Mouse (Mus musculus) stomach, embryonic 16.5 days (tissue): ENCODE measurements at regions not wholly inside any gene's neighbourhood (a gene's known extent, or its start where the extent isn't known, plus 50 kb on each side); places are given as distances from the start of the nearest gene placed in this dataset.

Experiments used
- ATAC-seq: fragments of 200-750 bp; cut with Nextera tagmentation; 2 replicates; pipeline ENCODE4 v1.8.0; 2017; ENCODE audit warnings: moderate number of reproducible peaks, moderate TSS enrichment; ENCODE audit not compliant: insufficient read depth, low FRiP score
- H3K27ac ChIP-seq: fragments of 300-500 bp; sonication (generic); 2 replicates; pipeline ENCODE4 v1.5.1; 2014; ENCODE audit warnings: low read length
- H3K27me3 ChIP-seq: fragments of 300-500 bp; sonication (generic); 2 replicates; pipeline ENCODE4 v1.6.1; 2014; ENCODE audit warnings: low read length, control low read depth, mixed read lengths; ENCODE audit not compliant: control insufficient read depth, insufficient read depth
- H3K36me3 ChIP-seq: fragments of 300-500 bp; sonication (generic); 2 replicates; pipeline ENCODE4 v1.6.1; 2014; ENCODE audit warnings: low read length; ENCODE audit not compliant: control insufficient read depth, insufficient read depth
- H3K4me1 ChIP-seq: fragments of 300-500 bp; sonication (generic); 2 replicates; pipeline ENCODE4 v1.6.1; 2014; ENCODE audit warnings: low read length, control low read depth, mixed read lengths; ENCODE audit not compliant: control insufficient read depth, insufficient read depth
- H3K4me2 ChIP-seq: fragments of 300-500 bp; sonication (generic); 2 replicates; pipeline ENCODE4 v1.6.1; 2014; ENCODE audit warnings: low read depth, low read length, mixed read lengths
- H3K4me3 ChIP-seq: fragments of 300-500 bp; sonication (generic); replicated peaks from 2 replicates; pipeline ENCODE4 v1.5.1; 2014; ENCODE audit warnings: mild to moderate bottlenecking, low read length
- H3K9ac ChIP-seq: fragments of 300-500 bp; sonication (generic); 2 replicates; pipeline ENCODE4 v1.6.1; 2014; ENCODE audit warnings: low read length
- H3K9me3 ChIP-seq: fragments of 300-500 bp; sonication (generic); replicated peaks from 2 replicates; pipeline ENCODE4 v1.6.1; 2016; ENCODE audit warnings: low read length, control low read depth; ENCODE audit not compliant: control insufficient read depth
- WGBS: fragments of 180-500 bp; shearing (Covaris S2); extraction: QIAGEN DNeasy Blood & Tissue Kit; methylation state at CpG from one replicate; pipeline ENCODE4 v1.1.7; 2014; 5-methylcytosine and 5-hydroxymethylcytosine counted together

- Histone ChIP-seq H3K9ac (no peak overlapping the region), H3K9me3 (no peaks in the 10 kb centered on the region), H3K27me3 (no peaks in the 10 kb centered on the region), H3K4me2 (no peak overlapping the region), H3K36me3 (no peaks in the 10 kb centered on the region), H3K27ac (no peak overlapping the region), H3K4me1 (no peaks in the 10 kb centered on the region), H3K4me3 (no peak overlapping the region)
- no peak for ATAC-seq
- 67% methylated on average over 2 of the region's 2 CpGs for WGBS
Observed at GRCm38 (mm10) chr8:26465346-26465745, 346.0 kb downstream of the Gm45692 start.

DNA sequence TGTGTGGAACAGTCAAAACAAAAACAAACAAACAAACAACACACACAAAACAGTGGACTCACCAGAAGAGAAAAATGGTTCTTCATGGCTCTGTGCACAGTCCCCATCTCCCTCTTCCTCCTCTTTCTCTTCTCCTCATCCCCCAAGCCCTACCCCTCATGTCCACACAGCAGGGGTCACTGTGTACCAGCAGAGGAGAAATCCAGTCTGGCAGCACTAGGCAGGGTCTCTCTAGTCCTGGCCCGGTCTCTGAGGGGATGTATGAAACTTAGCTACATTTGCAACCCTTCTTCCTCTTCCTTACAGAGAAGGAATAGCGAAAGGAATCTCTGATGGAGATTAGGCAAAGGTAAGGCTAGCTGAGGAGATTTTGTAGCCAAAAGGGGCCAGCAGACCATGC lies 349.1 kb downstream of the Gm45692 start:
- Histone ChIP-seq H3K9ac (no peak overlapping the region), H3K36me3 (no peaks in the 10 kb centered on the region), H3K4me3 (no peak overlapping the region), H3K27ac (no peak overlapping the region), H3K27me3 (no peaks in the 10 kb centered on the region), H3K4me1 (no peaks in the 10 kb centered on the region), H3K9me3 (no peaks in the 10 kb centered on the region), H3K4me2 (no peak overlapping the region)
- ATAC-seq: no peak
- WGBS: 74% methylated on average over 2 of the region's 2 CpGs

DNA sequence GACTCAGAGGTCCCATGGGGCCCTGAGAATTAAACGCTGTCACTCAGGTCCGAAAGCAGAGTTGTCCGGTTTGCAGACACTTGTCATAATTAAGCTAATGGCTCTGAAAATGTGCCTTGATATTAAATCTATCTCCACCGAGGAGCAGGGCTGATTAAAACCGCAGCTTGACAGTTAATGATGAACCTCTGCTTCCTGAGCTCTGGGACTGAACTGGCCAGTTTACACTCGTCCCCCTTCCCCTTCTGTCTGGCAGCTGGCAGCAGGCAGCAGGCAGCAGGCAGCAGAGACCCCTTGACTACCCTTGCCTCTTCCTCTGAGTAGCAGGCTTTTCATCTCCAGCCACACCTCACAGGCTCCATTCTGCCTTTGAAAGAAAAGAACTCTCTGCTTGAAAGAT lies 350.4 kb downstream of the Gm45692 start:
- Histone ChIP-seq H3K4me3 (no peak overlapping the region), H3K9me3 (no peaks in the 10 kb centered on the region), H3K27me3 (no peaks in the 10 kb centered on the region), H3K4me2 (no peak overlapping the region), H3K36me3 (no peaks in the 10 kb centered on the region), H3K9ac (no peak overlapping the region), H3K4me1 (no peaks in the 10 kb centered on the region), H3K27ac (no peak overlapping the region)
- no peak for ATAC-seq
- 41% methylated on average over 6 of the region's 6 CpGs for WGBS

DNA sequence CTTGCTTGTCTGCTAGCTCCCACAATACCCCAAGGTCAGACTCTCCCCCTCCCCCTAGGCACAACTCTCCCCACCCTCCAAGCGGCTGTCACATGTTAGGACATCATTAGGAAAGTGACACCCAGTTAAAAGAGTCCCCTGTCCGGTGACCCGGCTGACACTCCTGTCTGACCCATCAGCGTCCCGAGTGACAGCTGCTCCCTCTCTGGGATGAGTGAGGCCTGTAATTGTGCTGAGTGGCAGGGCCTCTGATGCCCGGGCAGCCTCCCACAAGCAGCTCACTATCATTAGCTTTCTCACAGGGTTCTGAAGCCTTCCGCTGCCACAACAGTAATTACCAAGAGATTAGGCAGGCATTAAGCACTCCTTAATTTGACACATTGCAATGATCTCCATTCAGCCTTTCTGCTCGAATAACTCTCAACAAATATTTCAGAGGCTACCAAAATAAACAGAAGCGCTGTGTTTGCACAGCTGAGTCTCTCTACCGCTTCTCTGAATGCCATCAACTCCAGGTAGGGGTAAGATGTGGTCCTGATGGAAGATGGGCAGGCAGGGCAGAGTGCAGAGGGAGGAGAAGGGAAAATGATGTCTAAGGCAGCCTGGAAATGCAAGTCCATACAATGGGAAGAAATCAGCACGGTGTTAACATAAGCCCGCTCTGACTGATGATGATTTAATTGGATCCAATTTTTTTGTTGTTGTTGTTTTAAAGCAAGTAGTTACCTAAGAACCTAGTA lies 352.6 kb downstream of the Gm45692 start:
- no peak overlapping the region for H3K27ac ChIP-seq
- no peak overlapping the region for H3K9ac ChIP-seq
- H3K4me3 ChIP-seq: no peak overlapping the region
- H3K9me3 ChIP-seq: no peaks in the 10 kb centered on the region
- WGBS: 41% methylated on average over 12 of the region's 12 CpGs
- H3K27me3 ChIP-seq: no peaks in the 10 kb centered on the region
- ATAC-seq: no peak
- no peak overlapping the region for H3K4me2 ChIP-seq
- H3K36me3 ChIP-seq: no peaks in the 10 kb centered on the region
- no peaks in the 10 kb centered on the region for H3K4me1 ChIP-seq

DNA sequence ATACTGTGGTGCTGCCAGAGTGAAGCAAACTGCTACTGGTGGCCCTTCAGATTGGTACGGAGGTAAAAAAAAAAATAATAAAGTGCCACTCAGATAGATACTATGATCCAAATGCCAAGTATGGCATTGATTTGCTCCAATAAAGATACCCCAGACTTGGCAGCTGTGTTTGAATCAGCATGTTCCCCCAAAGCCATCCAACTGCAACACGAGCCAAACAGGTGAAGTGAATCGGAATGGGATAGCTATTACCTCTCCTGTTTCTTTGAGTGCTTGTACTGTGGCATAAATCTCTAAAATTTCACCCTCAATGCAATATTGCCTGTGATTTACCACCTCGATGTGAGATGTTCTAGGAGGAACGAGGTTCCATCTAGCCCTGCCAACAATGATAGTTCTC lies 365.4 kb downstream of the Gm45692 start:
- 93% methylated on average over 5 of the region's 5 CpGs for WGBS
- H3K4me3 ChIP-seq: no peak overlapping the region
- H3K4me2 ChIP-seq: no peak overlapping the region
- no peaks in the 10 kb centered on the region for H3K9me3 ChIP-seq
- no peaks in the 10 kb centered on the region for H3K4me1 ChIP-seq
- H3K9ac ChIP-seq: no peak overlapping the region
- no peak overlapping the region for H3K27ac ChIP-seq
- ATAC-seq: no peak
- no peaks in the 10 kb centered on the region for H3K36me3 ChIP-seq
- H3K27me3 ChIP-seq: no peaks in the 10 kb centered on the region

- Histone ChIP-seq H3K27ac (no peak overlapping the region), H3K4me2 (no peak overlapping the region)
- 87% methylated on average over 7 of the region's 7 CpGs for WGBS
Observed at GRCm38 (mm10) chr8:26487866-26488265, 368.5 kb downstream of the Gm45692 start.

DNA sequence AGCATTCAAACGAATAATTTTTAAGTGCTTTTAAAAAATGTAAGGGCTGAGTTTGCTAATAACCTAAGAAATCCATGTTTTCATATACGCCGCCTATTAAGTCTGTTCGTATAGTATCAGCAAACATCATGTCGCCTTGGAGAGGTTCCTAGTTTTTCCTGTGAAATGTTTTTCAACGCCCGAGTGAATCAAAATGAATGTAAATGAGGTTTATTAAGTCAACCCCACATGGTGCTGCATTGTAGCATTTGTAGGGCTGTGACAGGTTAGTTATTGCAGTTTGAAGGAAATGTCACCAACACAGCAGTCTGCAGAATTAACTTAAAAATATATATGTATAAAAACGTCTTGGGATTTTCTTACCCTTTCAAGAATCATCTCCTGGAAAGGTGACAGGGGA lies 369.3 kb downstream of the Gm45692 start:
- H3K4me3 ChIP-seq: no peak overlapping the region
- no peak overlapping the region for H3K4me2 ChIP-seq
- no peaks in the 10 kb centered on the region for H3K9me3 ChIP-seq
- no peak overlapping the region for H3K27ac ChIP-seq
- no peaks in the 10 kb centered on the region for H3K4me1 ChIP-seq
- no peak for ATAC-seq
- no peak overlapping the region for H3K9ac ChIP-seq
- no peaks in the 10 kb centered on the region for H3K27me3 ChIP-seq
- 70% methylated on average over 8 of the region's 8 CpGs for WGBS
- no peaks in the 10 kb centered on the region for H3K36me3 ChIP-seq

More at GRCm38 (mm10) chr8:26487866-26488265, 368.5 kb downstream of the Gm45692 start:
- Histone ChIP-seq H3K9ac (no peak overlapping the region), H3K27me3 (no peaks in the 10 kb centered on the region), H3K4me1 (no peaks in the 10 kb centered on the region), H3K4me3 (no peak overlapping the region), H3K9me3 (no peaks in the 10 kb centered on the region), H3K36me3 (no peaks in the 10 kb centered on the region)
- ATAC-seq: no peak

DNA sequence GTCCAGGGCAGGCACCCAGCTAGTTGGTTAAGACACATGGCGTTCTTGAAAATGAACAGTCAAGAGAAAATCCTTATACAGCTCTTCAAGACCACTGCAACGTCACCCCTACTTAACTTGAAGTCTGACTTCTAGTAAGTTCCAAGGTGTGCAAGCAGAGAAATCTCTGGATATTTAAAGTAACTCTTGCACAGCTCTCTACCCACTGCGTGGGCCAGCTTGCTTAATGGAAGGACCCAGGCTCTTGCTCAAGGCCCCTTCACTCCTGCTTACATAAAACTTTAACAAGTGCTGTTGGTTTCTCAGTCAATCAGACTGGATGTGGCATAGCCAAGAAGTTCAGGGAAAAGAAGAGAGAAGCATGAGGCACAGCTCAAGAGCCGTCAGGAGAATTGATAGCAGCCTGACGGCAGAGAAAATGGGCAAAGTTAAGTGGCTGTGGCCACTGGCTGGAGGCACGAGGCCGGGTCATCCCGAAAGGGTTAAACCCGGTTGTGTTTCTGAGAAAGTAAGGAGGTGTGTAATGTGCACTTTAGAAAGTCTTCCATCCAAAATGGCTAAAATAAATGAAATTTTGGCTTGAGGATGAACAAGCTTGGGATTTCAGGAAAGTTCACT lies 382.0 kb downstream of the Gm45692 start:
- ATAC-seq: no peak
- no peak overlapping the region for H3K9ac ChIP-seq
- no peak overlapping the region for H3K4me2 ChIP-seq
- H3K36me3 ChIP-seq: no peaks in the 10 kb centered on the region
- H3K27ac ChIP-seq: no peak overlapping the region
- WGBS: 54% methylated on average over 9 of the region's 9 CpGs
- H3K27me3 ChIP-seq: peaks cover 6% of the 10 kb centered on the region; the same call in 1 of the 2 replicates
- no peaks in the 10 kb centered on the region for H3K9me3 ChIP-seq
- H3K4me3 ChIP-seq: no peak overlapping the region
- peaks cover 5% of the 10 kb centered on the region; the same call in 1 of the 2 replicates for H3K4me1 ChIP-seq

DNA sequence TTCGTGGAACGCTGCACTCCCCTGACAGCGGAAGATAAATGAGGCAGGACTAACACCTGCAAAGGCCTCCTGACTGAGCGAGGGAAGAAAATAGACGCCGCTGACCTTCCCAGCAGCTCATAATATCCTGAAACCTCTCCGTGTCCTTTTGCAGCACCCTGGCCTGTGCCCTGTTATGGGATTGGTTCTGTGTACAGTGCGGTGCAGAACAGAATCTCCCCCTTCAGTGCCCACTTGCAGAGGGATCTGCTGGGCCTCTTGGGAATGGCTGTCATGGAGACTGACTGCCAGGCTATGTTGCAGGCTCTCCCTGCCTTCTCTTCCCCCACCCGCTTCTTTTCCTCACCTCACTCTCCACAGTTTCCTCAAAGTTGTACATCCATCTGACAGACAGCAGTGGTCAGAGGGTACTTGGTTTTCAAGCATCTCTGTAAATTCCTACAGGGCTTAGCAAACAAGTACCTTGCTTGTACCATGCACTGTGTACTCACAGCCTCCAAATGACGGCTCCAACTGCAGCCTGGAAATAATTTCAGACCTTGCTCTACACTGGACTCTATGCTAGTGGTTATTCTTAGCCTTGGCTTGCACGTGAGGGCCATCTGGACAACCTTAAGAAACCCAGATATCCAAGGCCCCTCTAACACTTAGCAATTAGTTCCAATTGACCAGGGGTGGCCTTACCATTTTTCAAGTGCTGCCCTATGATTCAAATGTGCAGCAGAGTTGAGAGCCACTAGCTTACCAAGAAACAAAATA lies 382.7 kb downstream of the Gm45692 start:
- H3K36me3 ChIP-seq: no peaks in the 10 kb centered on the region
- 0 out of 2 replicates have a peak, but pooled peaks have one; percentile 25 for ATAC-seq
- H3K4me1 ChIP-seq: peaks cover 5% of the 10 kb centered on the region; the same call in 1 of the 2 replicates
- no peak overlapping the region for H3K4me3 ChIP-seq
- H3K9me3 ChIP-seq: no peaks in the 10 kb centered on the region
- no peak overlapping the region for H3K4me2 ChIP-seq
- no peak overlapping the region for H3K27ac ChIP-seq
- 52% methylated on average over 11 of the region's 11 CpGs for WGBS
- H3K9ac ChIP-seq: no peak overlapping the region
- H3K27me3 ChIP-seq: peaks cover 6% of the 10 kb centered on the region; the same call in 1 of the 2 replicates
